Mouse (Mus musculus): ENCODE measurements around the gene Rgcc. TPM values are rescaled to one million over a fixed set of nuclear protein-coding genes. Genes with fewer than 3 reads are reported as not detected.

Gene Rgcc
- polyA plus RNA-seq, 1 experiment from 2014 or later: 26.3 TPM

- no peak overlapping the region for H3K27ac ChIP-seq (ENCODE audit: low read depth, low read length)
- H3K9me3 ChIP-seq (replicated peaks; ENCODE audit: control insufficient read depth, low read length): no peaks in the 10 kb centered on the region
- peaks cover 8% of the 10 kb centered on the region; the same call in 1 of the 2 replicates for H3K4me1 ChIP-seq (ENCODE audit: control insufficient read depth, insufficient read depth, low read length)
- 88% methylated on average over 9 of the region's 9 CpGs for WGBS (ENCODE audit: insufficient replicate concordance)
- H3K36me3 ChIP-seq (ENCODE audit: control insufficient read depth, insufficient read depth, low read length): no peaks in the 10 kb centered on the region
- H3K4me3 ChIP-seq (ENCODE audit: low read depth, low read length): no peak overlapping the region
- no peaks in the 10 kb centered on the region for H3K27me3 ChIP-seq (ENCODE audit: control insufficient read depth, insufficient read depth, low read length)
- H3K9ac ChIP-seq (ENCODE audit: low read depth, low read length): no peak overlapping the region
- no peak overlapping the region for H3K4me2 ChIP-seq
- no peak for ATAC-seq (replicated peaks; ENCODE audit: insufficient number of reproducible peaks, low FRiP score, low TSS enrichment)
These were observed 21.0 kb downstream of the Rgcc start for GRCm38 (mm10) chr14:79280456-79280855.

DNA sequence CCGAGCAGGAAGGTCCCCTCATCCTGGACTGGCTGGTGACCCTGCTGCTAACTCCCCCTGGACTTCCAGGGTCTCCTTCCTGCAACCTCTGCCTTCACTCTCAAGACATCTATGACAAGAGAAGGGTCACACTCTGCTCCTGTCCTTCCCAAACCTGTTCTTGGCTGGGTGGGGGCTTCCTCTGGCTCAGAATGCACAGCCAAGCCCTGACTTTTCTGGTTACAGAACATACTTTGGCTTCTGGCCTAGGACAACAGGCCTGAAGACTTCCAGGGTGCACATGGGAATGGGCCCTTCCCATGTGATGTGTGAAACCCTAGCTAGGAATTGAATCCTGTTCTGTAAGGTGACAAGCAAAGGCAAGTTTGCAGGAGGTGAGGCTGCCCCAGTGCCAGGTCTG is 22.0 kb downstream of the Rgcc start:
- Histone ChIP-seq H3K4me3 (ENCODE audit: low read depth, low read length) (no peak overlapping the region), H3K4me1 (ENCODE audit: control insufficient read depth, insufficient read depth, low read length) (peaks cover 8% of the 10 kb centered on the region; the same call in 1 of the 2 replicates), H3K27ac (ENCODE audit: low read depth, low read length) (no peak overlapping the region), H3K4me2 (no peak overlapping the region), H3K27me3 (ENCODE audit: control insufficient read depth, insufficient read depth, low read length) (no peaks in the 10 kb centered on the region), H3K36me3 (ENCODE audit: control insufficient read depth, insufficient read depth, low read length) (no peaks in the 10 kb centered on the region), H3K9me3 (replicated peaks; ENCODE audit: control insufficient read depth, low read length) (no peaks in the 10 kb centered on the region), H3K9ac (ENCODE audit: low read depth, low read length) (no peak overlapping the region)
- 61% methylated on average over 1 of the region's 1 CpGs for WGBS (ENCODE audit: insufficient replicate concordance)
- no peak for ATAC-seq (replicated peaks; ENCODE audit: insufficient number of reproducible peaks, low FRiP score, low TSS enrichment)

- no peak for ATAC-seq (replicated peaks; ENCODE audit: insufficient number of reproducible peaks, low FRiP score, low TSS enrichment)
These were observed 22.5 kb downstream of the Rgcc start for GRCm38 (mm10) chr14:79278927-79279326.

DNA sequence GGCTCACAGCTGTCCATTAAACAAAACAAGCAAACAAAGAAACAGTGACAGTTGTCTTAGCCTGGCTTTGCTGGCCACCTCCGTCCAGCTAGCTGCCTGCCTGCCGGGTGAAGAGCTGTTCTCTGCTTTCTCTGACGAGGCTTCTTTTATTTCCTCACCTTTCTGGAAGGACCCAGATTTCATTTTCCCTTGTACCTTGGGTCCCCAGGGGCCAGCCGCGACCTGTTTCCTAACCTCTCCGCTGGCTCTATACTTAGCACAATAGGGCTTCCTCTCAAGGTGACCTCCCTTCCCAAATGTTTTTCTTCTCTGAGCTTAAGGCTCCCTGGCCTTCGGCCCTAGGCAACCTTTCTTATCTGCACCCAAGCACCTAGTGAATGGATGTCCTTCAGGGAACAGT is 23.5 kb downstream of the Rgcc start:
- Histone ChIP-seq H3K4me1 (ENCODE audit: control insufficient read depth, insufficient read depth, low read length) (peaks cover 12% of the 10 kb centered on the region), H3K4me2 (no peak overlapping the region), H3K9me3 (replicated peaks; ENCODE audit: control insufficient read depth, low read length) (no peaks in the 10 kb centered on the region), H3K4me3 (ENCODE audit: low read depth, low read length) (no peak overlapping the region), H3K9ac (ENCODE audit: low read depth, low read length) (no peak overlapping the region), H3K27me3 (ENCODE audit: control insufficient read depth, insufficient read depth, low read length) (no peaks in the 10 kb centered on the region), H3K36me3 (ENCODE audit: control insufficient read depth, insufficient read depth, low read length) (no peaks in the 10 kb centered on the region), H3K27ac (ENCODE audit: low read depth, low read length) (no peak overlapping the region)
- ATAC-seq (replicated peaks; ENCODE audit: insufficient number of reproducible peaks, low FRiP score, low TSS enrichment): no peak
- 20% methylated on average over 7 of the region's 7 CpGs for WGBS (ENCODE audit: insufficient replicate concordance)

More at GRCm38 (mm10) chr14:79278927-79279326, 22.5 kb downstream of the Rgcc start:
- H3K4me1 ChIP-seq (ENCODE audit: control insufficient read depth, insufficient read depth, low read length): peaks cover 8% of the 10 kb centered on the region
- H3K4me3 ChIP-seq (ENCODE audit: low read depth, low read length): no peak overlapping the region
- no peak overlapping the region for H3K9ac ChIP-seq (ENCODE audit: low read depth, low read length)
- H3K27ac ChIP-seq (ENCODE audit: low read depth, low read length): no peak overlapping the region
- H3K36me3 ChIP-seq (ENCODE audit: control insufficient read depth, insufficient read depth, low read length): no peaks in the 10 kb centered on the region
- no peak overlapping the region for H3K4me2 ChIP-seq
- no peaks in the 10 kb centered on the region for H3K27me3 ChIP-seq (ENCODE audit: control insufficient read depth, insufficient read depth, low read length)
- H3K9me3 ChIP-seq (replicated peaks; ENCODE audit: control insufficient read depth, low read length): no peaks in the 10 kb centered on the region
- 83% methylated on average over 4 of the region's 4 CpGs for WGBS (ENCODE audit: insufficient replicate concordance)

DNA sequence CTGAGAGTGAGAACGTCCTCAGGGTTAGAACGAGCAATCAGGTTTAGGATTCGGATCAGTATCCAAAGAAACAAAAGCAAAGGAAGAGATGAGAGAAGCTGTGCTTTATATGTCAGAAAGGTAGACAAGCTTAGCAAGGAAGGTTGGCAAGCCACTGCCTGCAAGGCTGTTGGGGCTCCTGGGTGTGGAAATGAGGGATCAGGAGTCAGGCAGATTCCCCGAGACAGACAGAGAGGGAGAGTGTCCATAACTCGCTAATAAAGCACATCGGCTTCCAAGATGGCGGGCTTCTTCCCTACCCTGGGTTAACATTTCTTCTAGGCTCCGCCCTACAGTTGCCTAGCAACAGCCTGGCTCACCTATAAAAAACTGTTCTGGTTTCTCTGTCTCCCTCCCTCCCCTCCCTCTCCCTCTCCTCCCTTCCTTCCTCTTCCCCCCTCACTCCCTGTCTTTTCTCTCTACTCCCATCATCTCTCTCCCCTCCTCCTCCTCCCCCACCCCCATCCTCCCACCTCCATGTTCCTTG is 25.5 kb downstream of the Rgcc start:
- Histone ChIP-seq H3K4me2 (no peak overlapping the region), H3K27me3 (ENCODE audit: control insufficient read depth, insufficient read depth, low read length) (no peaks in the 10 kb centered on the region), H3K4me1 (ENCODE audit: control insufficient read depth, insufficient read depth, low read length) (peaks cover 12% of the 10 kb centered on the region), H3K36me3 (ENCODE audit: control insufficient read depth, insufficient read depth, low read length) (no peaks in the 10 kb centered on the region), H3K4me3 (ENCODE audit: low read depth, low read length) (no peak overlapping the region), H3K9ac (ENCODE audit: low read depth, low read length) (no peak overlapping the region), H3K9me3 (replicated peaks; ENCODE audit: control insufficient read depth, low read length) (no peaks in the 10 kb centered on the region), H3K27ac (ENCODE audit: low read depth, low read length) (no peak overlapping the region)
- no peak for ATAC-seq (replicated peaks; ENCODE audit: insufficient number of reproducible peaks, low FRiP score, low TSS enrichment)
- WGBS (ENCODE audit: insufficient replicate concordance): 70% methylated on average over 8 of the region's 8 CpGs

GRCm38 (mm10) chr14:79275441-79275840 is 26.0 kb downstream of the Rgcc start:
- Histone ChIP-seq H3K9ac (ENCODE audit: low read depth, low read length) (no peak overlapping the region), H3K27ac (ENCODE audit: low read depth, low read length) (no peak overlapping the region), H3K27me3 (ENCODE audit: control insufficient read depth, insufficient read depth, low read length) (no peaks in the 10 kb centered on the region), H3K4me2 (no peak overlapping the region), H3K4me1 (ENCODE audit: control insufficient read depth, insufficient read depth, low read length) (peaks cover 12% of the 10 kb centered on the region), H3K9me3 (replicated peaks; ENCODE audit: control insufficient read depth, low read length) (no peaks in the 10 kb centered on the region), H3K36me3 (ENCODE audit: control insufficient read depth, insufficient read depth, low read length) (no peaks in the 10 kb centered on the region), H3K4me3 (ENCODE audit: low read depth, low read length) (no peak overlapping the region)
- ATAC-seq (replicated peaks; ENCODE audit: insufficient number of reproducible peaks, low FRiP score, low TSS enrichment): no peak
- 27% methylated on average over 3 of the region's 3 CpGs for WGBS (ENCODE audit: insufficient replicate concordance)

GRCm38 (mm10) chr14:79273697-79274477 is 27.6 kb downstream of the Rgcc start:
- Histone ChIP-seq H3K9ac (ENCODE audit: low read depth, low read length) (no peak overlapping the region), H3K4me2 (no peak overlapping the region), H3K9me3 (replicated peaks; ENCODE audit: control insufficient read depth, low read length) (no peaks in the 10 kb centered on the region), H3K4me3 (ENCODE audit: low read depth, low read length) (no peak overlapping the region), H3K36me3 (ENCODE audit: control insufficient read depth, insufficient read depth, low read length) (no peaks in the 10 kb centered on the region), H3K27ac (ENCODE audit: low read depth, low read length) (no peak overlapping the region), H3K4me1 (ENCODE audit: control insufficient read depth, insufficient read depth, low read length) (peaks cover 12% of the 10 kb centered on the region), H3K27me3 (ENCODE audit: control insufficient read depth, insufficient read depth, low read length) (no peaks in the 10 kb centered on the region)
- no peak for ATAC-seq (replicated peaks; ENCODE audit: insufficient number of reproducible peaks, low FRiP score, low TSS enrichment)
- WGBS (ENCODE audit: insufficient replicate concordance): 60% methylated on average over 15 of the region's 15 CpGs

DNA sequence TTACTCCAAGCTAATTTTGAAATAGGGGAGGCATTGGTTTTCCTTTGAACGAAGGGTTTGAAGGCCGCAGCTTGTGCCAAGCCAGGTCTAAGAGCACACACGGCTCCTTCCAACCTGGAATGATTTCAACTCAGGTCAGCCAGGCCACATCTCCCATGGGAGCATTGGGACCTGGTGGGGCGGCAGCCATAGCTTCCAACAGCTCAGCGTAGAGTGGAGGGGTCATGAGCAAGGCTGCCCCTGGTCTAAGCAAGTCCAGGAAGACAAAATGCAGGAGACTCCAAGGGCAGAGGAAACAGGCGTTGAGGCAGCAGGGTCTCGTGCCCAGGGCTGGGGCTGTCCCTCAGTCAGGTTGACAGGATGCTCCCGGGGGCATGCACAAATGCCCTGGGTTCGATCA is 28.5 kb downstream of the Rgcc start:
- Histone ChIP-seq H3K9ac (ENCODE audit: low read depth, low read length) (no peak overlapping the region), H3K4me2 (no peak overlapping the region), H3K9me3 (replicated peaks; ENCODE audit: control insufficient read depth, low read length) (no peaks in the 10 kb centered on the region), H3K27ac (ENCODE audit: low read depth, low read length) (no peak overlapping the region), H3K4me3 (ENCODE audit: low read depth, low read length) (no peak overlapping the region), H3K36me3 (ENCODE audit: control insufficient read depth, insufficient read depth, low read length) (no peaks in the 10 kb centered on the region), H3K4me1 (ENCODE audit: control insufficient read depth, insufficient read depth, low read length) (peaks cover 10% of the 10 kb centered on the region), H3K27me3 (ENCODE audit: control insufficient read depth, insufficient read depth, low read length) (no peaks in the 10 kb centered on the region)
- no peak for ATAC-seq (replicated peaks; ENCODE audit: insufficient number of reproducible peaks, low FRiP score, low TSS enrichment)
- 82% methylated on average over 9 of the region's 9 CpGs for WGBS (ENCODE audit: insufficient replicate concordance)
